Mouse (Mus musculus) spleen, adult 2 months (tissue): ENCODE results near the gene Prl5a1.

ENCODE experiments used
- CTCF ChIP-seq: fragments of 200-500 bp; IDR thresholded peaks from 2 replicates; pipeline ENCODE4 v1.5.1; 2011; ENCODE audit warnings: mild to moderate bottlenecking, inconsistent platforms; ENCODE audit not compliant: insufficient read depth, insufficient read length, insufficient replicate concordance; ENCODE audit errors: extremely low read depth
- POLR2A ChIP-seq: fragments of 200-500 bp; IDR thresholded peaks from 2 replicates; pipeline ENCODE4 v1.6.1; 2011; ENCODE audit warnings: low read depth, low read length, inconsistent platforms

DNA sequence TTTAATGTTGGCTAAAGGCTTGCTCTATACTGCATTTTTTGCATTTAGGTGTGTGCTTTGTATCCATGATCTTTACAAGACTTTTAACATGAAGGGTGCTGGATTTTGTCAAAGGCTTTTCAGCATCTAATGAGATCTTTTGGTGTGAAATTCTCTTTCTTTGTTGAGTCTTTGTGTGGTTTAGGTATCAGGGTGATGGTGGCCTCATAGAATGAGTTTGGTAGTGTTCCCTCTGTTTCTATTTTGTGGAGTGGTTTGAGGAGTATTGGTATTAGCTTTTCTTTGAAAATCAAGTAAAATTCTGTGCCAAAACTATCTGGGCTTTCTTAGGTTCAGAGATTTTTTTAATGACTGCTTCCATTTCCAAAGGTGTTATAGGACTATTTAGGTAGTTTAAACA lies 6.5 kb upstream of the Prl5a1 start:
- TF ChIP-seq CTCF = no peak
- TF ChIP-seq POLR2A = no peak
